Mouse (Mus musculus) CH12.LX (cell line): ENCODE data around the gene Cer1.

Experiments
- CTCF ChIP-seq, 2 experiments: IDR thresholded peaks in 1 of 2; conservative IDR thresholded peaks in 1 of 2; 2 replicates each; pipeline ENCODE4 v1.5.1; 2011 to 2012; ENCODE audit warnings: low read depth in 2 of 2, low read length in 2 of 2, improper control_type of control experiment in 1 of 2, inconsistent platforms in 1 of 2, mild to moderate bottlenecking in 1 of 2, moderate library complexity in 1 of 2
- ELF1 ChIP-seq: IDR thresholded peaks from 2 replicates; pipeline ENCODE4 v1.6.1; 2014; ENCODE audit warnings: low read depth, mild to moderate bottlenecking, inconsistent platforms, low read length, improper control_type of control experiment
- EP300 ChIP-seq: IDR thresholded peaks from 2 replicates; pipeline ENCODE4 v1.6.1; 2011; ENCODE audit warnings: low read length, improper control_type of control experiment
- ETS1 ChIP-seq: conservative IDR thresholded peaks from 2 replicates; pipeline ENCODE4 v1.6.1; 2012; ENCODE audit warnings: low read depth, mild to moderate bottlenecking, inconsistent platforms, low read length, improper control_type of control experiment, moderate library complexity
- IRF4 ChIP-seq: IDR thresholded peaks from 2 replicates; pipeline ENCODE4 v1.6.1; 2014; ENCODE audit warnings: low read depth, mild to moderate bottlenecking, inconsistent platforms, low read length, improper control_type of control experiment
- KAT2A ChIP-seq: IDR thresholded peaks from 2 replicates; pipeline ENCODE4 v1.6.1; 2012; ENCODE audit warnings: low read length, improper control_type of control experiment, inconsistent platforms; ENCODE audit not compliant: insufficient replicate concordance
- MAZ ChIP-seq: IDR thresholded peaks from 2 replicates; pipeline ENCODE4 v1.6.1; 2012; ENCODE audit warnings: low read depth, mild to moderate bottlenecking, inconsistent platforms, low read length, improper control_type of control experiment, moderate library complexity
- MYC ChIP-seq: IDR thresholded peaks from 2 replicates; pipeline ENCODE4 v1.6.1; 2011; ENCODE audit warnings: low read depth, mild to moderate bottlenecking, improper control_type of control experiment, low read length
- POLR2A ChIP-seq: IDR thresholded peaks from 2 replicates; pipeline ENCODE4 v1.6.1; 2011; ENCODE audit warnings: low read depth, mild to moderate bottlenecking, improper control_type of control experiment, low read length
- SMC3 ChIP-seq: IDR thresholded peaks from 2 replicates; pipeline ENCODE4 v1.6.1; 2011; ENCODE audit warnings: low read depth, low read length, improper control_type of control experiment
- UBTF ChIP-seq: IDR thresholded peaks from 2 replicates; pipeline ENCODE4 v1.6.1; 2012; ENCODE audit warnings: low read depth, mild to moderate bottlenecking, inconsistent platforms, low read length, improper control_type of control experiment, moderate library complexity
- USF1 ChIP-seq: IDR thresholded peaks from 2 replicates; pipeline ENCODE4 v1.6.1; 2014; ENCODE audit warnings: low read depth, mild to moderate bottlenecking, inconsistent platforms, low read length, improper control_type of control experiment
- USF2 ChIP-seq: conservative IDR thresholded peaks from 2 replicates; pipeline ENCODE4 v1.6.1; 2011; ENCODE audit warnings: low read depth, low read length, improper control_type of control experiment
- ZC3H11A ChIP-seq: IDR thresholded peaks from 2 replicates; pipeline ENCODE4 v1.6.1; 2012; ENCODE audit warnings: low read depth, mild to moderate bottlenecking, inconsistent platforms, low read length, improper control_type of control experiment

DNA sequence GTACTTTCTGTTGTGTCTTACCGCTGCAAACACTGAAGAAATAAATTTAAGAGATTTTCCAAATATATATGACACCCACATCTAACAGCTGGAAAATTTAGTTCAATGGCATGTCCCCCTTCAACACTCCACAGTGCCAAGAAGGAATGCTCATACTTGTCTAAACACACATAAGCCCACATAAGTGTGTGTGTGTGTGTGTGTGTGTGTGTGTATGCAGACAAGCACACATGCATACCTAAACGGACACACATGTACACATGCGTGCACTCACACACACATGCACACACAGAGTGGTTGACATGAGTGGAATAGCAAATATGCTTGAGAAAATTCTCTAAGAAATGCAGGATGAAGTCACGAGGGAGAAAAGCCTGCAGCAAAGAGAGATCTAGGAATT is 12.4 kb downstream of the Cer1 start:
- TF ChIP-seq CTCF (conservative IDR thresholded peaks at IDR 0.05 in 1 of 2, IDR thresholded peaks at IDR 0.05 in 1 of 2; ENCODE audit: low read depth in 2 of 2, low read length in 2 of 2) (no peak), POLR2A (no peak), ELF1 (no peak), UBTF (no peak), MAZ (no peak), KAT2A (no peak), USF1 (no peak), USF2 (no peak), ETS1 (no peak), IRF4 (no peak), MYC (no peak), ZC3H11A (no peak), SMC3 (no peak), EP300 (no peak)
